Mouse (Mus musculus) embryonic fibroblast, embryonic 13.5 days (primary cell): Measurements from ENCODE around the gene Dnaic2. TPM values are rescaled to one million over a fixed set of nuclear protein-coding genes. Genes with fewer than 3 reads are reported as not detected.

Experiments
- H3K27ac ChIP-seq: 2 replicates; pipeline ENCODE4 v1.5.1; 2012; ENCODE audit warnings: low read length, control low read depth, inconsistent platforms; ENCODE audit not compliant: insufficient read depth
- H3K4me1 ChIP-seq: 2 replicates; pipeline ENCODE4 v1.6.1; 2011; ENCODE audit warnings: low read length; ENCODE audit not compliant: control insufficient read depth, insufficient read depth
- H3K4me3 ChIP-seq: 2 replicates; pipeline ENCODE4 v1.5.1; 2011; ENCODE audit warnings: mild to moderate bottlenecking, control low read depth, low read length; ENCODE audit not compliant: insufficient read depth
- CTCF ChIP-seq: IDR thresholded peaks from 2 replicates; pipeline ENCODE4 v1.5.1; 2011; ENCODE audit warnings: mild to moderate bottlenecking, control low read depth, low read length, moderate library complexity, borderline replicate concordance; ENCODE audit not compliant: insufficient read depth
- POLR2A ChIP-seq: IDR thresholded peaks from 2 replicates; pipeline ENCODE4 v1.6.1; 2011; ENCODE audit warnings: low read depth, mild to moderate bottlenecking, control low read depth, low read length, moderate library complexity
- polyA plus RNA-seq: library from polyadenylated mRNA; stranded (reverse); fragments of >200 nt; gene quantifications from 2 replicates; pipeline ENCODE4 v1.2.4, GENCODE M21; 2011; ENCODE audit warnings: low read depth; ENCODE audit not compliant: missing spikeins, insufficient read length

Gene Dnaic2
- polyA plus RNA-seq, 1 experiment = 0.61 TPM

DNA sequence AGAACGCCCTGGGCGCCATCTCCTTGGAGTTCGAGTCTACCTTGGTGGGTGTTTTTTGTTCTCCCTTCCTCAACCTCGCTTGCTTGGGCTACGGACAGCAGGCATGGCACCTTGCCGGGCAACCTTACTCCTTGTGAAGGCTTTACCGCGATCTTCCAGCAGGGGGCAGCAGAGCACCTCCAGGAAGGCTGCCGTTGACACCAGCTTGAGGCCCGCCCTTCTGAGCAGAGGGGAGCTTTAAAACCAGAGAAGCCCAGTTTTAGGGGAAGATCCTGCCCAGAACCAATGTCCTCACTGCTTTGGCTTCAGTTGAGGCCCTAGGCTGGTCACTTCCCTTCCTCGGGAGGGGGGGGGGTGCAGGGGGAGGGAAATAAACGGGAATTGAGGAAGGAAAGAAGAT is 17.9 kb downstream of the Dnaic2 start:
- H3K27ac ChIP-seq = no peak overlapping the region
- TF ChIP-seq POLR2A (no peak), CTCF (peak; percentile 97)
- no peak overlapping the region for H3K4me3 ChIP-seq
- H3K4me1 ChIP-seq = no peaks in the 10 kb centered on the region

DNA sequence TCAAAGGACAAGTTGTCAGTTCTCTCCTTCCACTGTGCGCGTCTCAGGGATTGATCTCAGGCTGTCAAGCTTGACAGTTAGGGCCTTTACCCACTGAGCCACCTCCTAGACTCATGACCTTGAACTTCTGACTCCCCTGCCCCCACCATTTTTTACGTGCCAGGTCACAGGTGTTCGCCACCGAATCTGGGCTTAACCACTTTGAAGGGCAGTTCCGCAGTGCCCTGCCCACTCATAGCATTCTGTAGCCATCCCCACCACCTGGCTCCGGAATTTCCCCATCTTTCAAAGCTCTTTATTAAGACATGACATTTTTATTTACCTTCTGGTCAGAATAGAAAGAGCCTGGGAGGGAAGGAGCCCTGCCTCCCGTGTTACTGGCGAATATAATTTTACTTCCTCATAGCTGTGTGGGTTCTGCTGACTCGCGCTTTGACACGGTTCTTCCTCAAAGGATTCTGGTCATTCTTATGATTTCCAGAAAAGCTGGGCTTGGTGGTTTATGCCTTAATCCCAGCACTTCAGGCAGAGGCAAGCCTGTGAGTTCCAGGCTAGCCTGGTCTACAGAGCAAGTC is 20.4 kb downstream of the Dnaic2 start:
- Histone ChIP-seq H3K27ac (no peak overlapping the region), H3K4me3 (no peak overlapping the region), H3K4me1 (no peaks in the 10 kb centered on the region)
- TF ChIP-seq POLR2A (no peak), CTCF (no peak)

DNA sequence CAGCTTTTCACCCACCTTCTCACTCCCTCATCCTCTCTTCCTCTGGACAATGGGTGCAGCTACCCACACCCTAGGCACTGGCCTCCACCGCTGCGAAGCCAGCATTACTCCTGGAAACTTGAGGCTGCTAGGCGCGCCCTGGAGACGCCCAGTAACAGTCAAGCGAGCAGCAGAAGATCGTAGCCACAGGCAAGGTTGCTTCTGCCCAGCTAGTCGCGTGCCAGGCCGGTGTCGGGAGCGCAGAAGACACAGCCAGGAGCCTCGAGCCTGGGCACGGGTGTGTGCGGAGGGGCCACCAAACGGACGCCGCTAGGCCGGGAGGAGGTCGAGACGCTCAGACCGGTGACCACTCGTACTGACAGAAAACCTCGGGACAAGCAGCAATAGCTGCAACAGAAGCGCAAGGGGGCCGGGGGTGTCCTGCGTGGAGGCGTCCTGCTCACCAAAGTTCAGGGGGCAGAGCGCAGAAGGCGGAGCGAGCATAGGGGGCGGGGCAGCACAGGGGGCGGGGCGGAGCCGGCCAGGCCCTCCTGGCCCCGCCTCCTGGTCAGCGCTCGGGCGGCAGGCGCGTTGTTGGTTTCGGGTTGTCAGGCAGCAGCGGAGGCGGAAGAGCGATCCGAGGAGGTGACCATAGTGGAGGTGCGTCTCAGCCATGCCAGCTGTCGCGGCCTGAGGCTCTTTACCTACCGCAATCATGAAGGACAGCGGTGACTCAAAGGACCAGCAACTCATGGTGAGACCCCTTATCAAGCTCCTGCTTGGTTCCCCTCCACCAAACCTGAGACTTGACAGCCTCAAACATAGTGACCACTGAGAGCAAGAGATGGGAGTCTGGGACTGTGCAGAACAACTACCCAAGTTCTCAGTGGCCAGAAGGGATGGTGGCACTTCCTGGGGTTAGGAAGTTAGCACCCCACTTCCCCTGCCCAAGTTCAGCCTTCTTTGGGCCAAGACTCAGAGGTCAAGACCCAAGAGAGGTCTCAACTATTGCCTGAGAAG is 37.9 kb downstream of the Dnaic2 start, which contains the start of gene Kif19a:
Gene Kif19a (plus strand): TSS at position 569 of the 999 bp plus-strand sequence.
- H3K4me1 ChIP-seq = no peaks in the 10 kb centered on the region
- no peak for TF ChIP-seq POLR2A
- TF ChIP-seq CTCF = no peak
- H3K4me3 ChIP-seq = peak within 1 kb of the TSS; percentile 43
- H3K27ac ChIP-seq = no peak within 1 kb of the TSS

DNA sequence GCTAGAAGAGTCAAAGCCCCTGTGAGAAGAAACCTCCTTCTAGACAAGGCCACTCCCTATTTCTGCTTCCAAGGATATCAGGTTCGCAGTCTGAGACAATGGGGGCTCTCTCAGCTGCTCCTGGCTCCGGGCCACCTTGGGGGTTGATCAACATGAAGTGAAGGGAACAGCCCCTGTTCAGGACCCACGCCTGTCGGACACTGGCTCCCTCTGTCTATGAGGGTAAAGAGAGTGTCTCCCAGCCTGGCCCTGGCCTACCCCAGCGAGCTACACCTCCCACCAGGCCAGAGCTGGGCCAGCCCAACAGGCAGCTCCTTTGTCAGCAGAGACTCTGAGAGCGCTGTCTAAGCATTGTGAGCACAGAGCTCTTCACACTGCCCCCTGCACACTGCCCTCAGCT is 42.7 kb downstream of the Dnaic2 start:
- TF ChIP-seq CTCF (no peak), POLR2A (no peak)
- Histone ChIP-seq H3K4me1 (no peaks in the 10 kb centered on the region), H3K4me3 (no peak overlapping the region), H3K27ac (no peak overlapping the region)

DNA sequence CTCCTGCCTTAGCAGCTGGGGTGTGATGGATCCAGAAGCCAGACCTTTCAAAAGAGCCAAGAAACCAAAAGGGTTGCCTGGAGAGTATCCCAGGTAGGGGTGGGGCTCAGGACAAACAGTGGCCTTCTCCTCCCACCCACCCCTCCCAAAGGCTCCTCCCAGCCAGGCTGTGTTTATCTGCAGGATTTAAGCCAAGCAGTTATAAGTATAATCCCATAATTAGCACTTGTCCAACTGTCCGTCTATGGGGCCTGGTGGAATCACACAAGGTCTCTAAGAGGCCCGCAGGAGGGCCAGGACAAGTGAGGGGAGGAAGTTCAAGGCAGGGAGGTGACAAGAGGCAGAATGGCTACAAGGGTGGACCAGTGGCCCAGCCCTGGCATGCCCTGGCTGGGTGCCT is 44.7 kb downstream of the Dnaic2 start:
- no peak for TF ChIP-seq POLR2A
- Histone ChIP-seq H3K4me3 (no peak overlapping the region), H3K4me1 (no peaks in the 10 kb centered on the region), H3K27ac (no peak overlapping the region)

DNA sequence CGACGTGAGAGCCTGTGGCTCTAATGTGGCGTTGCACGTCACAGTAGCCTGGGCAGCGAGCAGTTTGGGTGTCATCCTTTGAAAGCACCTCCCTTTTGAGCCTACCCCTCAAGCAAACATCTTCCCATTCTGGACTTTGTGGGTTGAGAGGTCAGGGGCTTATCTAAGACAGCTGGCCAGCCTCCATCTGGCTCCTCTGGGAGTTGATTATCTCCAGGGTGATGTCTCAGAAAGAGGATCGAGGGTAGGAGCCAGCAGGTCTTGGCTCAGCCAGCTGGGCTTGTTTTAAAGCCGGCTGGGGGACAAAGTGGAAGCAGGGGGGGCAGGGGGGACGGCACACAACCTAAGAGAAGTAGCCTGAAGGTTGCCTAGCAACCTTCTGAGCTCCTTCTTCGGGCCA is 52.9 kb downstream of the Dnaic2 start:
- Histone ChIP-seq H3K4me1 (no peaks in the 10 kb centered on the region), H3K4me3 (no peak overlapping the region), H3K27ac (no peak overlapping the region)
- no peak for TF ChIP-seq POLR2A
- no peak for TF ChIP-seq CTCF

DNA sequence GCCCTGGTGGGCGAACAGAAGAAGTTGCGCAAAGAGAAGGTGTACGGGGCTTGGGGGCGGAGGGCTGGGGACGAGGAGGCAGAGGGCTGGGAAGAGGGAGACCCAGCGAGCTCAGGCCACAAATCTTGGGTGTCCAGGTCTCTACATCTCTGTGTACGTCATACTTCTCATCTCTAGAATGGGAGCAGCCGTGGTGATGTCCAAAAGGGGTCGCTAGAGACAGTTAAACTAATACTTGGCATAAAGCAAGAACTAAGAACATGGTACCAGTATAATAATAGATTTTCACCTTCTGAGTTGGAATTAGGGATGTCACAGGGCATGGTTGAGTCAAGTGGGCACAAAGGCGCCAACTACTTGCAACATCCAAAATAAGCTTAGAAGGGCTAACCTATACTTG is 58.7 kb downstream of the Dnaic2 start:
- TF ChIP-seq POLR2A = no peak
- no peak for TF ChIP-seq CTCF
- Histone ChIP-seq H3K27ac (no peak overlapping the region), H3K4me1 (no peaks in the 10 kb centered on the region), H3K4me3 (no peak overlapping the region)

DNA sequence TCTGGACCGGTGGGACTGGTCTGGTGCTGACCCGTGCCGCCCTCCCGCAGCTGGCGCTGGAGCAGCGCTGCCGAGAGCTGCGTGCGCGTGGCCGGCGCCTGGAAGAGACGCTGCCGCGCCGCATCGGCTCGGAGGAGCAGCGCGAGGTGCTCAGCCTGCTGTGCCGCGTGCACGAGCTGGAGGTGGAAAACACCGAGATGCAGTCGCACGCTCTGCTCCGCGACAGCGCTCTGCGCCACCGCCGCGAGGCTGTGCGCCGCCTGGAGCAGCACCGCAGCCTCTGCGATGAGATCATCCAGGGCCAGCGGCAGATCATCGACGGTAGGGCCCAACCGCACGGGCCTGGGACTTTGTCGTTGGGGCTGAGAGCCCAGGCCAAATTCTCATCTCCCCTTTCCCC is 59.1 kb downstream of the Dnaic2 start:
- no peak overlapping the region for H3K4me3 ChIP-seq
- no peaks in the 10 kb centered on the region for H3K4me1 ChIP-seq
- H3K27ac ChIP-seq = no peak overlapping the region
- TF ChIP-seq POLR2A (no peak), CTCF (no peak)

DNA sequence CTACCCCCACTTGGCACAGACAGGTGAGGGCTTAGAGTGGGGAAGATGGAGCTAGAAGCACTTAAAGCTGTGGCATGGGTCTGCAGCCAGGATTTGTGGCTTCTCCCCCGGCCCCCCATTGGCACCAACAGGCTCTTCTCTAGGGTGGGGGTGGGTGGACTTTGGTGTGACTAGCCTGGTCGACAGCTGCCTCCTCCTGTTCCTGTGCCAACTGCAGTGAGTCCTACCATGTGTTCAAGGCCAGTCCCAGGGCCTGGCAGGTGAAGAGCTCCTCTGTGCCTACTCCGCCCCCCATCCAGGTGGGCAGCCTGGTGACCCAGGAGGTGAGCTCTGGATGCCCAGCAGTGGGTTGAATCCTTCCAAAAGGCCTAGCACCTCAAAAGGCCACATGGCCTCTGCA is 60.4 kb downstream of the Dnaic2 start:
- Histone ChIP-seq H3K27ac (no peak overlapping the region), H3K4me3 (no peak overlapping the region), H3K4me1 (no peaks in the 10 kb centered on the region)
- TF ChIP-seq POLR2A (no peak), CTCF (no peak)
